Mouse (Mus musculus): Measurements from ENCODE around the gene Zfp446. TPM values are rescaled to one million over a fixed set of nuclear protein-coding genes. Genes with fewer than 3 reads are reported as not detected.
"Not testable (repeated sequence)": the region's sequence is repeated elsewhere in the genome, so short reads cannot be mapped to it uniquely, and the experiment has no call there.

The Zfp446 gene
- polyA plus RNA-seq (2014; fragmentation: Nextera tagmentation; extraction: Ambion mirVana) = 6.9 and 7.0 TPM in 2 replicates

DNA sequence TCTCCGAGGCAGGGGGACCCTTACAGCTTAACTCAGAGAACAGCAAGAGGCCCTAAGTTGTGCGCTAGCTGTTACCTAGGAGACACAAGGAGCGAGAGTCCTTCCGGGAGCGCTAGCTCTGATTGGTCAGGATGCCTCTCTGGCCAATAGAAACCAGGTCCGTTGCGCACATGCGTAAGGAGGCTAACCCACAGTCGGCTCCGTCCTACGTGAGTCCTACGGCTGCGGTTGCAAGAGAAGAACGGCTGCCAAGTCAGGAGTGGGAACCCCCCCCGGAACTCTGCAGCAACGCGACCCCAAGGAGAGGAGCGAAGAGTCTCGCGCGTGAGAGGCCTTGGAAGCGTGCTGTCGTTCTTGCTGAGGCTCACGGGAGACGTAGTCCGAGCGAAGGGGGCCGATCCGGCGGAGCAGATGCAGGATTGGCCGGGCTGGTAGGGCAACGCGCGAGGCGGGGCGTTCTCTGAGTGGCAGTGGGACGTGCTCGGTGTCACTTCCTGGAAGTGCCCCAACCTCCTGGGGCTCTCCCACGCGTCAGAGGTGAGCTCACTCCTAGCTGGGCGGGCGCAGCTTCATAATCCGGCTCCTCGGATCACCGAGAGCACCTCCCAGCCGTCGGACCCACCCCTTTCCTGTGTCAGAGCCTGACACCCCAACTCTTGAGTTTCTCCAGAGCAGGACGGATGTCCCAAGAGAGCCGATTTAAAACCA is at the start of gene Zfp446:
TSS of gene Zfp446 (plus strand) at position 167 of the 708 bp plus-strand sequence.
- DNase-seq (ENCODE audit: low spot score) = peak; percentile 99
- peak; percentile 100 for ATAC-seq (replicated peaks; ENCODE audit: low FRiP score)
- H3K4me2 ChIP-seq = peak within 1 kb of the TSS; percentile 94
- H3K9ac ChIP-seq (ENCODE audit: low read depth, low read length) = peak within 1 kb of the TSS; percentile 67
- H3K27me3 ChIP-seq (replicated peaks; ENCODE audit: control insufficient read depth, insufficient read depth, low read length) = no peaks in the 10 kb centered on the region
- peak within 1 kb of the TSS; percentile 84 for H3K27ac ChIP-seq (ENCODE audit: low read depth, low read length)
- H3K36me3 ChIP-seq (ENCODE audit: control insufficient read depth, insufficient read depth, low read length) = no peaks in the 10 kb centered on the region
- no peaks in the 10 kb centered on the region for H3K9me3 ChIP-seq (ENCODE audit: control insufficient read depth, low read length)
- WGBS = under 1% methylated on average over 49 of the region's 49 CpGs
- H3K4me1 ChIP-seq (replicated peaks; ENCODE audit: control insufficient read depth, insufficient read depth, low read length) = peaks cover 18% of the 10 kb centered on the region
- peak within 1 kb of the TSS; percentile 62 for H3K4me3 ChIP-seq (ENCODE audit: low read depth, low read length)

DNA sequence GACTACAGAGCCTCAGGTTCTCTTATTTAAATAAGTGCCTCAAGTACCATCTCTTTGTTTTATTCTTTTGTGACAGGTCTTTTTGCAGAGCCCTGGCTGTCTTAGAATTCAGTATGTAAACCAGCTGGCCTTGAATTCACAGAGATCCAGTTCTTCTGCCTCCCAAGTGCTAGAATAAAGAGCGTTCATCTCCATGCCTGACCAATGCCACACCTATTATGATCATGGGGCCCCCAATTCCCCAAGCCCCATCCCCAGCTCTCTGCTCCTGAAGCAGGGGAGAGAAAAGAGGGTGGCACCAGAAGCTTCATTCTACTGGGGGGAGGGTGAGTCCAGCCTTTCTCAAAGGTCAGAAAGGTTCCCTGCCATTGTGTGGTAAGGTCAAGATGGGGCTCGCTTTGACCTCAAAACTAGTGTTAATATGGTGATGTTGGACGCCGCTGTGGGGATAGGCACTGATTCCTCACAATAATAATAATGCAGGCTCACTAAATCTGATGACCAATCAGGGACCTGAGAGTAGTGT is 44.0 kb upstream of the Zfp446 start:
- 77% methylated on average over 4 of the region's 4 CpGs for WGBS
- no peak overlapping the region for H3K27ac ChIP-seq (ENCODE audit: low read depth, low read length)
- H3K9ac ChIP-seq (ENCODE audit: low read depth, low read length) = no peak overlapping the region
- H3K4me3 ChIP-seq (ENCODE audit: low read depth, low read length) = no peak overlapping the region
- H3K27me3 ChIP-seq (replicated peaks; ENCODE audit: control insufficient read depth, insufficient read depth, low read length) = peaks cover 1% of the 10 kb centered on the region; the same call in 1 of the 2 replicates
- DNase-seq (ENCODE audit: low spot score) (no peak), ATAC-seq (replicated peaks; ENCODE audit: low FRiP score) (no peak)
- H3K4me1 ChIP-seq (replicated peaks; ENCODE audit: control insufficient read depth, insufficient read depth, low read length) = no peaks in the 10 kb centered on the region
- H3K9me3 ChIP-seq (ENCODE audit: control insufficient read depth, low read length) = no peaks in the 10 kb centered on the region
- H3K36me3 ChIP-seq (ENCODE audit: control insufficient read depth, insufficient read depth, low read length) = no peaks in the 10 kb centered on the region
- H3K4me2 ChIP-seq = no peak overlapping the region

DNA sequence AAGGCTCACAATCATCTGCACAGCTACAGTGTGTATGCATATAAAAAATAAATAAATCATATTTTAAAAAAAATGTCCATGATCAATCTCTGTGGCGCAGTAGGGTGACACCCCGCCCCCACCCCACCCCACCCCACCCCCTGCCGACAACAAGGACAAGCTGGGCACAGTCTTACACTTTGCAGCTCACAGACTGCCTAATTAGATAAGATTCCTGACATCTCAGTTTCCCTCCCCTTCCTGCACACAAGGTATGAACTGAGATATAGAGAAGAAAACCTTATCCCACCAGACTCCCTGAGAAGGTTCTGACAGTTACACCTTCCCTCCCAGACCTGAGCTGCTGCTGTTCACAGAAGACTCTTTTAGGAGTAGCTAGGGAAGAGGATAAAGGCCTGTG is 42.8 kb upstream of the Zfp446 start:
- Histone ChIP-seq H3K4me1 (replicated peaks; ENCODE audit: control insufficient read depth, insufficient read depth, low read length) (no peaks in the 10 kb centered on the region), H3K27me3 (replicated peaks; ENCODE audit: control insufficient read depth, insufficient read depth, low read length) (no peaks in the 10 kb centered on the region), H3K36me3 (ENCODE audit: control insufficient read depth, insufficient read depth, low read length) (no peaks in the 10 kb centered on the region), H3K4me2 (no peak overlapping the region), H3K4me3 (ENCODE audit: low read depth, low read length) (no peak overlapping the region), H3K9ac (ENCODE audit: low read depth, low read length) (no peak overlapping the region), H3K27ac (ENCODE audit: low read depth, low read length) (no peak overlapping the region), H3K9me3 (ENCODE audit: control insufficient read depth, low read length) (no peaks in the 10 kb centered on the region)
- peak; percentile 69; the same call in 1 of the 2 replicates for ATAC-seq (replicated peaks; ENCODE audit: low FRiP score)
- no peak for DNase-seq (ENCODE audit: low spot score)
- 65% methylated on average over 3 of the region's 3 CpGs for WGBS

DNA sequence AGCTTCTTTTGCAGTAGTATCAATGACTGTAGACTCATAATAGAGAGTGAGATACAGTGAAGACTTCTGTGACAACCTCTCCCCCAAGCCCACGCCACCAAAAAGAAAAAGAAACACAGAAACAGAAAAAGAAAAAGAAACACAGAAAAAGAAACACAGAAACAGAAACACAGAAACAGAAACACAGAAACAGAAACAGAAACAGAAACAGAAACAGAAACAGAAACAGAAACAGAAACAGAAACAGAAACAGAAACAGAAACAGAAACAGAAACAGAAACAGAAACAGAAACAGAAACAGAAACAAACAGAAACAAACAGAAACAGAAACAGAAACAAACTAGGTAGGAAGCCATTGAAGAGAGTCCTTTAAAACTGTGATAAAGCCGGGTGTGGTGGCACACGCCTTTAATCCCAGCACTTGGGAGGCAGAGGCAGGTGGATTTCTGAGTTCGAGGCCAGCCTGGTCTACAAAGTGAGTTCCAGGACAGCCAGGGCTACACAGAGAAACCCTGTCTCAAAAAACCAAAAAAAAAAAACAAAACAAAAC is 40.3 kb upstream of the Zfp446 start:
- H3K36me3 ChIP-seq (ENCODE audit: control insufficient read depth, insufficient read depth, low read length); H3K27me3 ChIP-seq (replicated peaks; ENCODE audit: control insufficient read depth, insufficient read depth, low read length); H3K9me3 ChIP-seq (ENCODE audit: control insufficient read depth, low read length); H3K27ac ChIP-seq (ENCODE audit: low read depth, low read length); H3K9ac ChIP-seq (ENCODE audit: low read depth, low read length); ATAC-seq (replicated peaks; ENCODE audit: low FRiP score); H3K4me2 ChIP-seq; H3K4me1 ChIP-seq (replicated peaks; ENCODE audit: control insufficient read depth, insufficient read depth, low read length); H3K4me3 ChIP-seq (ENCODE audit: low read depth, low read length); DNase-seq (ENCODE audit: low spot score): not testable (repeated sequence)
- WGBS = 76% methylated on average over 4 of the region's 4 CpGs

DNA sequence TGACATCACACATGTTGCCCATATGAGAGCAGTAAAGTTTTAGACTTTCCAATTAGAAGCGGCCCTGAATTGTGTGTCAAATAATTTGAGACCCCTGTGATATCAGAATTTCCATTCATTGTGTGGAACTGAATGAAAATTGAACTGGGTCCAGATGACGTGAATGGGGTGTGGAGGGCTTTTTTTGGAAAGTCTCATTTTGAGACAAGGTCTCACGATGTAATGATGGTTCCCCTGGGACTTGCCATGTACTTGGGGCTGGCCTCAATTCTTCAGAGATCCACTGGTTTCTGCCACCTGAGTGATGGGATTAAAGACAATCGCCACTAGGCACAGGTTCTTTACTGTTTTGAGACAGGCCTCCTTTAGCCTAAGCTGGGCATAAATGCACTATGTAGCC is 37.0 kb upstream of the Zfp446 start:
- DNase-seq (ENCODE audit: low spot score) = no peak
- Histone ChIP-seq H3K9me3 (ENCODE audit: control insufficient read depth, low read length) (no peaks in the 10 kb centered on the region), H3K36me3 (ENCODE audit: control insufficient read depth, insufficient read depth, low read length) (no peaks in the 10 kb centered on the region), H3K9ac (ENCODE audit: low read depth, low read length) (no peak overlapping the region), H3K4me2 (no peak overlapping the region), H3K27ac (ENCODE audit: low read depth, low read length) (no peak overlapping the region), H3K27me3 (replicated peaks; ENCODE audit: control insufficient read depth, insufficient read depth, low read length) (no peaks in the 10 kb centered on the region), H3K4me3 (ENCODE audit: low read depth, low read length) (no peak overlapping the region), H3K4me1 (replicated peaks; ENCODE audit: control insufficient read depth, insufficient read depth, low read length) (no peaks in the 10 kb centered on the region)
- 82% methylated on average over 4 of the region's 4 CpGs for WGBS
- no peak for ATAC-seq (replicated peaks; ENCODE audit: low FRiP score)

DNA sequence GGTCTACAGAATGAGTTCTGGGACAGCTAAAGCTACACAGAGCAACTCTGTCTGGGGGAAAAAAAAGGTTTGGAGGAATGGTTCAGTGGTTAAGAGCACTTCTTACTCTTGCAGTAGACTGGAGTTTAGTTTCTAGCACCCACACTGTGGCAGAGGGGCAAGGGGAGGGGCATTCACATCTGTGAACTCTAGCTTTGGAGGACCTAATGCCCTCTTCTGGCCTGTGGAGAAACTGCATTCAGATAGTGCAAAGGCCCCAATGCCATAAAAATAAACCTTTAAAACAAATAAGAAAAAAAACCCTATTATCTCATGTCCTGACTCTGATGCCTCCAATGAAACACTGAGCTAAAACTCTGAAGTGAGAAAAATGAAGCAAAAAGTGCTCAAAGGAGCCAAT is 34.2 kb upstream of the Zfp446 start:
- Histone ChIP-seq H3K4me1 (replicated peaks; ENCODE audit: control insufficient read depth, insufficient read depth, low read length) (no peaks in the 10 kb centered on the region; the same call in 1 of the 2 replicates), H3K36me3 (ENCODE audit: control insufficient read depth, insufficient read depth, low read length) (no peaks in the 10 kb centered on the region), H3K27me3 (replicated peaks; ENCODE audit: control insufficient read depth, insufficient read depth, low read length) (no peaks in the 10 kb centered on the region), H3K9ac (ENCODE audit: low read depth, low read length) (no peak overlapping the region), H3K4me3 (ENCODE audit: low read depth, low read length) (no peak overlapping the region), H3K27ac (ENCODE audit: low read depth, low read length) (no peak overlapping the region), H3K9me3 (ENCODE audit: control insufficient read depth, low read length) (no peaks in the 10 kb centered on the region), H3K4me2 (no peak overlapping the region)
- DNase-seq (ENCODE audit: low spot score) (no peak), ATAC-seq (replicated peaks; ENCODE audit: low FRiP score) (peak; percentile 49; the same call in 1 of the 2 replicates)

DNA sequence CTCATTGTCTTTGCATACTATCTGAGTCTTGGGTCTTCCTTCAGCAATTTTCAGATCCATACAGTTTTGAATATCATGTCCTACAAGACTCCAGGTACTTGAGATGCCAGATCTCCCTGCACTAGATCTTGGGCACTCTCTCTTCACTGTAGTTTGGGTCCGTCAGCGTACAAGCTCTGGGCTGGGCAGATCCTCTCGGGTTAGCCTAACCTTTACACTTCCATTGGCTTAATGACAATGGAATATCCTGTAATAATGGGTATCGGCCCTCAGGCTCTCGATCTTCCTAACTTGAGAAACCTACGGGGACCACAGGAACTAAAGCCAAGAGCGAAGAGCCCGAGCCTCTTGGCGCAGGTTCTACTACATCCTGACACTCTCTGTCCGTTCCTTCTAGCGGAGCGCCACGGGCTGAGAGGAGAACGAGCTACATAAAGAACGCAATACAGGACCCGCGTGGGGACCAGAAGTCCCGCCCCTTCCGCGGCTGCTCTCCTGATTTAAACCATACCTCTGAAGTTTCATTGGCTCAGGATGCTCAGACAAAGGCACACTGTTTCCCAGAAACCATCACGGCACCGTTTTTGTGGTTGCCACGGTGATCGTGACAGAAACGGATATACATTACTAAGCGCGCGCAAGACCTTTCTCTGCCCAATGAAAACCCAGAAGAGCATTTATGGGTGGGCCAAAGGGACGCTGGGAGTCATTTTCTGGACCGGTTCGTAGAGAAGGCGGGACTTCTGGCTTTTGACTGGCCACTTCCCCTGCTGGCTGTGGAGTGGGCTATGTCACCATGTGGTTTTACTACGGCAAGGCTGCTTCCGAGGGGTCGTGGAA is 28.4 kb upstream of the Zfp446 start:
- Histone ChIP-seq H3K4me2 (peak overlapping the region; percentile 87), H3K4me3 (ENCODE audit: low read depth, low read length) (peak overlapping the region; percentile 54), H3K27ac (ENCODE audit: low read depth, low read length) (peak overlapping the region; percentile 76), H3K36me3 (ENCODE audit: control insufficient read depth, insufficient read depth, low read length) (no peaks in the 10 kb centered on the region), H3K9ac (ENCODE audit: low read depth, low read length) (peak overlapping the region; percentile 78), H3K9me3 (ENCODE audit: control insufficient read depth, low read length) (no peaks in the 10 kb centered on the region), H3K4me1 (replicated peaks; ENCODE audit: control insufficient read depth, insufficient read depth, low read length) (peaks cover 5% of the 10 kb centered on the region; the same call in 1 of the 2 replicates), H3K27me3 (replicated peaks; ENCODE audit: control insufficient read depth, insufficient read depth, low read length) (no peaks in the 10 kb centered on the region)
- DNase-seq (ENCODE audit: low spot score) (peak; percentile 87), ATAC-seq (replicated peaks; ENCODE audit: low FRiP score) (peak; percentile 96)
- WGBS = 9% methylated on average over 35 of the region's 35 CpGs

DNA sequence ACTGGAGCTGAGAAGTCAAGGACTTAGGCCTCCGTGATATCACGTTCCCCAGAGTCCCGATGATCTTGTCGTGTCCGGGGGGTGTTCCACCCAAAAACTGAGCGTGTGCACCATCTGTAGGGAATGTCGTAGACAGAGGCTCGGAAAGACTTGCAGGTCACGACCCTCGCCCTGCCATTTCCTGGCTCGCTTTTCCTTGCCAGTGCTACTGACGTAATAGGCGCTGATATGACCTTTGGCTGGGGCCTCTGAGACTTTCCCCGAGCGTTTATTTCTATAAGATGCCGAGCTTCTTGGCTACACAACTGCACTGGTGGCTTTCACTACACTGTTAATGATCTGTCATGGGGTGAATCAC is 27.8 kb upstream of the Zfp446 start:
- WGBS = 6% methylated on average over 16 of the region's 16 CpGs
- H3K9ac ChIP-seq (ENCODE audit: low read depth, low read length) = peak overlapping the region; percentile 78
- DNase-seq (ENCODE audit: low spot score) (no peak), ATAC-seq (replicated peaks; ENCODE audit: low FRiP score) (peak; percentile 59)
- no peaks in the 10 kb centered on the region for H3K9me3 ChIP-seq (ENCODE audit: control insufficient read depth, low read length)
- no peaks in the 10 kb centered on the region for H3K27me3 ChIP-seq (replicated peaks; ENCODE audit: control insufficient read depth, insufficient read depth, low read length)
- no peaks in the 10 kb centered on the region for H3K36me3 ChIP-seq (ENCODE audit: control insufficient read depth, insufficient read depth, low read length)
- H3K4me2 ChIP-seq = peak overlapping the region; percentile 87
- H3K27ac ChIP-seq (ENCODE audit: low read depth, low read length) = peak overlapping the region; percentile 72
- H3K4me3 ChIP-seq (ENCODE audit: low read depth, low read length) = peak overlapping the region; percentile 54
- H3K4me1 ChIP-seq (replicated peaks; ENCODE audit: control insufficient read depth, insufficient read depth, low read length) = peaks cover 5% of the 10 kb centered on the region; the same call in 1 of the 2 replicates

All from liver, embryonic 11.5 days (tissue).